Mouse (Mus musculus) heart, postnatal 0 days (tissue): Measurements from ENCODE around the gene B020031M17Rik. TPM values are rescaled to one million over a fixed set of nuclear protein-coding genes. Genes with fewer than 3 reads are reported as not detected.

Experiments used
- polyA plus RNA-seq: library from polyadenylated mRNA; unstranded; fragments of >200 nt; fragmentation: Nextera tagmentation; extraction: Ambion mirVana; gene quantifications from 2 replicates; pipeline ENCODE4 v1.2.1, GENCODE M21; 2015
- total RNA-seq: library from RNA; depleted of rRNA; stranded (reverse); fragments of >200 nt; gene quantifications from 2 replicates; pipeline ENCODE4 v1.2.3, GENCODE M21; 2014; ENCODE audit warnings: low replicate concordance; rRNA removed

The B020031M17Rik gene
- total and polyA plus RNA-seq, 2 experiments from 2014 or later: not detected

Other genes with a start within 250 kb of the B020031M17Rik start
- gene Nim1k, start 194.9 kb downstream of the B020031M17Rik start, total RNA-seq: 0.70 and 1.5 TPM in 2 replicates
- gene Nim1k, start 194.9 kb downstream of the B020031M17Rik start, polyA plus RNA-seq: 0.56 and 0.67 TPM in 2 replicates
- gene Zfp131, start 159.9 kb downstream of the B020031M17Rik start, total RNA-seq: 21.2 and 24.2 TPM in 2 replicates
- gene Zfp131, start 159.9 kb downstream of the B020031M17Rik start, polyA plus RNA-seq: 13.6 and 15.5 TPM in 2 replicates
- not detected in 2 replicates for gene AF067063, start 120.6 kb downstream of the B020031M17Rik start, total RNA-seq
- not detected in 2 replicates for gene AF067063, start 120.6 kb downstream of the B020031M17Rik start, polyA plus RNA-seq
- gene D13Ertd608e, start 114.8 kb downstream of the B020031M17Rik start, total RNA-seq: not detected in 2 replicates
- gene D13Ertd608e, start 114.8 kb downstream of the B020031M17Rik start, polyA plus RNA-seq: not detected in 2 replicates
- not detected in 2 replicates for gene Tcstv1, start 56.0 kb downstream of the B020031M17Rik start, total RNA-seq
- not detected in 2 replicates for gene Tcstv1, start 56.0 kb downstream of the B020031M17Rik start, polyA plus RNA-seq
- not detected in 2 replicates for gene Gm21761, start 21.5 kb downstream of the B020031M17Rik start, total RNA-seq
- not detected in 2 replicates for gene Gm21761, start 21.5 kb downstream of the B020031M17Rik start, polyA plus RNA-seq
- gene Gm36079, start 76.2 kb upstream of the B020031M17Rik start, total RNA-seq: not detected in 2 replicates
- not detected in 2 replicates for gene Gm36079, start 76.2 kb upstream of the B020031M17Rik start, polyA plus RNA-seq
- gene Gm21188, start 101.4 kb upstream of the B020031M17Rik start, total RNA-seq: 0.46 TPM in 1 of 2 replicates, not detected in the other
- gene Gm21188, start 101.4 kb upstream of the B020031M17Rik start, polyA plus RNA-seq: 0.08 and 0.15 TPM in 2 replicates
- gene Gm20767, start 189.4 kb upstream of the B020031M17Rik start, total RNA-seq: not detected in 2 replicates
- gene Gm20767, start 189.4 kb upstream of the B020031M17Rik start, polyA plus RNA-seq: not detected in 2 replicates
- gene Gm21818, start 221.6 kb upstream of the B020031M17Rik start, total RNA-seq: not detected in 2 replicates
- gene Gm21818, start 221.6 kb upstream of the B020031M17Rik start, polyA plus RNA-seq: not detected in 2 replicates